Mouse (Mus musculus) heart, adult 10 weeks (tissue): ENCODE measurements around the gene Kmt2a. TPM values are rescaled to one million over a fixed set of nuclear protein-coding genes. Genes with fewer than 3 reads are reported as not detected.

Experiments
- polyA plus RNA-seq: library from polyadenylated mRNA; stranded (reverse); fragments of 350-450 nt; fragmentation: Illumina TruSeq; extraction: RNeasy Lipid Tissue Mini Kit (QIAGEN cat#74804); gene quantifications from one replicate; pipeline ENCODE4 v1.2.3, GENCODE M21; 2014; ENCODE audit warnings: low read depth, low replicate concordance

The Kmt2a gene
- 13.0 TPM for polyA plus RNA-seq

GRCm38 (mm10) chr9:44881221-44881871, at the start of gene Kmt2a:
Gene Kmt2a (minus strand): TSS chr9:44881296.

GRCm38 (mm10) chr9:44920374-44921122, 39.5 kb upstream of the Kmt2a start, which contains the start of gene Atp5l:
Gene Atp5l (minus strand): TSS chr9:44920742.

DNA sequence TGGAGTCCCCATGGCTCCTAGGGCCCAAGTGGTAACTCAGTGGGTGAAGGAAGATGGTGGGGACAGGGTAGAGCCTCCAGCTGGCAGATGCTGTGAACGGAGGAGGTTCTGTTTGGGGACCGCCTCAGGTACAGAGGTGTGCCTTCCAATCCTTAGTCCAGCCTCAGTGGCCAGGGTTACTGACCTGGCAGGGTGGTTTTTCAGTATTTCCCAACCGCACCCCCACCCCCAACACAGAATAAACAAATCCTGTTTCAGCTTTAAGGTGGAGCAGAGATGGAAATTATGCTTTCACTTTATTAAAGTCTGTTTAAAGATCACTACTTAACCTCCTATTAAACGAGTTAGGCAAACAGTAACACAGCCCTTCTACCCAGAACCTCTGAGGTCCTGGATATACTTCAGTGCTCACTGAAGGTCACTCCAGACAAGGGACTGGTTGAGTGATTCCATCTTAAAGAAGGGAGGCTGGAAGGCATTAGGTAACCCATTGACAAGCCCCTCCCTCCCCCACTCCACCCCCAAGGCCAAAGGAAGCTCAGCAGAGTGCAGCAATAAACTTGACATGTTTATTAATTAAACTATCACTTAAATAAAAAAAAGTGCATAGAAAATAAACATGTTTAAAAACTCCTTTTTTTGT, 78.2 kb downstream of the Kmt2a start, which contains the start of gene Ttc36:
Gene Ttc36 (minus strand): TSS at position 265 of the 643 bp plus-strand sequence.

GRCm38 (mm10) chr9:44799102-44799957, 81.8 kb downstream of the Kmt2a start, which contains the start of gene Tmem25:
Gene Tmem25 (minus strand): TSS chr9:44799307.

GRCm38 (mm10) chr9:44767101-44768028, 113.7 kb downstream of the Kmt2a start, which contains the start of the genes Arcn1 and Ift46:
Gene Arcn1 (minus strand): TSS chr9:44767845.
Gene Ift46 (plus strand): TSS chr9:44767908.

Other genes starting within 250 kb of the Kmt2a start
- gene Treh, start 208.1 kb downstream of the Kmt2a start, polyA plus RNA-seq: not detected
- gene Phldb1, start 146.1 kb downstream of the Kmt2a start, polyA plus RNA-seq: 102 TPM
- gene Arcn1, start 113.5 kb downstream of the Kmt2a start, polyA plus RNA-seq: 71.8 TPM
- 27.7 TPM for gene Ift46, start 113.4 kb downstream of the Kmt2a start, polyA plus RNA-seq
- 10.4 TPM for gene Tmem25, start 82.0 kb downstream of the Kmt2a start, polyA plus RNA-seq
- not detected for gene Ttc36, start 78.2 kb downstream of the Kmt2a start, polyA plus RNA-seq
- gene Atp5l, start 39.4 kb upstream of the Kmt2a start, polyA plus RNA-seq: 2,238 TPM
- 25.2 TPM for gene Ube4a, start 84.3 kb upstream of the Kmt2a start, polyA plus RNA-seq
- not detected for gene Cd3g, start 99.1 kb upstream of the Kmt2a start, polyA plus RNA-seq
- gene Cd3d, start 100.5 kb upstream of the Kmt2a start, polyA plus RNA-seq: 0.29 TPM
- gene Cd3e, start 128.3 kb upstream of the Kmt2a start, polyA plus RNA-seq: not detected
- 0.63 TPM for gene Mpzl2, start 158.5 kb upstream of the Kmt2a start, polyA plus RNA-seq
- 2.0 TPM for gene Mpzl3, start 173.9 kb upstream of the Kmt2a start, polyA plus RNA-seq
- gene Jaml, start 197.9 kb upstream of the Kmt2a start, polyA plus RNA-seq: 0.42 TPM
- gene Scn2b, start 236.5 kb upstream of the Kmt2a start, polyA plus RNA-seq: 0.24 TPM